Mouse (Mus musculus): ENCODE measurements around the gene Grip1. TPM values are rescaled to one million over a fixed set of nuclear protein-coding genes. Genes with fewer than 3 reads are reported as not detected.

The Grip1 gene
- polyA plus RNA-seq, 1 experiment from 2014 or later, result 0.87 TPM

- TF ChIP-seq EP300 (optimal IDR thresholded peaks at IDR 0.05) (no peak), CTCF (IDR thresholded peaks at IDR 0.05; ENCODE audit: low read depth) (no peak)
- Histone ChIP-seq H3K36me3 (ENCODE audit: control insufficient read depth, insufficient read depth, low read length) (no peaks in the 10 kb centered on the region), H3K27me3 (ENCODE audit: control insufficient read depth, insufficient read depth, low read length) (peaks cover 2% of the 10 kb centered on the region; the same call in 1 of the 2 replicates), H3K9me3 (ENCODE audit: control insufficient read depth, low read length) (no peaks in the 10 kb centered on the region), H3K9ac (ENCODE audit: low read length) (no peak overlapping the region), H3K4me3 (ENCODE audit: low read depth, low read length) (no peak overlapping the region), H3K4me1 (replicated peaks; ENCODE audit: control insufficient read depth, insufficient read depth) (no peaks in the 10 kb centered on the region), H3K4me2 (replicated peaks; ENCODE audit: low read depth) (no peak overlapping the region), H3K27ac (replicated peaks) (no peak overlapping the region)
- DNase-seq (ENCODE audit: low spot score) (no peak), ATAC-seq (ENCODE audit: low FRiP score, low TSS enrichment) (no peak)
- WGBS, result 54% methylated on average over 11 of the region's 11 CpGs
These were observed 680.1 kb downstream of the Grip1 start for GRCm38 (mm10) chr10:120133697-120134096.

- 78% methylated on average over 12 of the region's 12 CpGs for WGBS
- no peak for TF ChIP-seq EP300 (optimal IDR thresholded peaks at IDR 0.05)
- TF ChIP-seq CTCF (IDR thresholded peaks at IDR 0.05; ENCODE audit: low read depth), result no peak
- no peaks in the 10 kb centered on the region for H3K36me3 ChIP-seq (ENCODE audit: control insufficient read depth, insufficient read depth, low read length)
- H3K4me3 ChIP-seq (ENCODE audit: low read depth, low read length), result no peak overlapping the region
- DNase-seq (ENCODE audit: low spot score) (peak; percentile 14), ATAC-seq (ENCODE audit: low FRiP score, low TSS enrichment) (peak; percentile 35; the same call in 1 of the 2 replicates)
- no peaks in the 10 kb centered on the region for H3K4me1 ChIP-seq (replicated peaks; ENCODE audit: control insufficient read depth, insufficient read depth)
- H3K4me2 ChIP-seq (replicated peaks; ENCODE audit: low read depth), result no peak overlapping the region
- no peak overlapping the region for H3K9ac ChIP-seq (ENCODE audit: low read length)
- H3K9me3 ChIP-seq (ENCODE audit: control insufficient read depth, low read length), result no peaks in the 10 kb centered on the region
- no peak overlapping the region for H3K27ac ChIP-seq (replicated peaks)
- no peaks in the 10 kb centered on the region for H3K27me3 ChIP-seq (ENCODE audit: control insufficient read depth, insufficient read depth, low read length)
These were observed 682.5 kb downstream of the Grip1 start for GRCm38 (mm10) chr10:120136020-120136562.

Other genes with a start within 250 kb of the Grip1 start
- gene Cand1, start 213.8 kb upstream of the Grip1 start, polyA plus RNA-seq (2015; fragmentation: Nextera tagmentation; extraction: Ambion mirVana), result 15.0 and 16.5 TPM in 2 replicates

All from stomach, postnatal 0 days (tissue).